Mouse (Mus musculus): ENCODE results near the gene Bcr.

- TF ChIP-seq CTCF (IDR thresholded peaks at IDR 0.05; ENCODE audit: borderline replicate concordance, control insufficient read depth, extremely low read depth, insufficient read depth, low read length, poor library complexity) (no peak), POLR2A (IDR thresholded peaks at IDR 0.05; ENCODE audit: control insufficient read depth, extremely low read depth, insufficient read depth, low read length, poor library complexity) (no peak)
Measured at GRCm38 (mm10) chr10:75067446-75067845, 7.1 kb downstream of the Bcr start.
